Mouse (Mus musculus): ENCODE measurements at regions not wholly inside any gene's neighbourhood (a gene's known extent, or its start where the extent isn't known, plus 50 kb on each side); places are given as distances from the start of the nearest gene placed in this dataset.

DNA sequence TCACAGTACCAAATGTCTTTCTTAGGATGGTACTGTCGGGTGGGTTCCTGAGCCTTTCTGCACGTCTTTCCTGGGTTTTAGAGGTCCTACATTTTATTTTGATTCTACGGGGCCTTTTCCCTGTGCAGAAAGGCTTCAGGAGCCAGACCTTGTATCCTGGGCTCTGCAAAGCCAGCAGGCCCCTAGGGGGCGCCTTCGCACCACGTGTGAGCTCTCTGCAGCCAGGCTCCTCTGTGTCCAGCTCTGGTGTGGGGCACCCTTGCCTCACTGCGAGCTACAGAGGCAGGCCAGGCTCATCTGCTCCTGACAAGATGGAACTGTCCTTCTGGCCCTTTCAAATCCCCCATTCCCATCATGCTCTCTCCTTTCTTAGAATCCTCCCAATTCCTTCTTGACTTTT lies 53.3 kb upstream of the Usp3 start:
- in situ Hi-C loops (cut with MboI, MseI): loop anchor here (5.0 kb wide), 2 partner anchors 51 to 136 kb away; no protein-coding TSS in a partner anchor

DNA sequence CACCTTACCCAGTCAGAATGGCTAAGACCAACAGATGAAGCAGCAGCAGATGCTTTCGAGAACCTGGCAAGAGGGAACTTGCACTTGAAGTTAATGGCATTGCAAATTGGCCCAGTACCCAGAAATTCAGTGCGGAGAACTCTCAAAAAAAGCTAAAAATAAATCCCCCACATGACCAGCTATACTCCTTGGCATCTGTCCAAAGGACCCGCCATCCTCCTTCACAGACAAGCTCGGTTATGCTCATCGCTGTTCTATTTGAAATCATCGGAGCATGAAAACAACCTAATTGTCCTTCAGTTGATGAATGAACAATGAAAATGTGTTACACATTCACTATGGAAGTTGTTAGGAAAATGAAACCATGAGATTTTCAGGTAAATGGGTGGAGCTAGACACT lies 58.4 kb upstream of the Usp3 start:
- in situ Hi-C loops (cut with MboI, MseI): no loop called here

DNA sequence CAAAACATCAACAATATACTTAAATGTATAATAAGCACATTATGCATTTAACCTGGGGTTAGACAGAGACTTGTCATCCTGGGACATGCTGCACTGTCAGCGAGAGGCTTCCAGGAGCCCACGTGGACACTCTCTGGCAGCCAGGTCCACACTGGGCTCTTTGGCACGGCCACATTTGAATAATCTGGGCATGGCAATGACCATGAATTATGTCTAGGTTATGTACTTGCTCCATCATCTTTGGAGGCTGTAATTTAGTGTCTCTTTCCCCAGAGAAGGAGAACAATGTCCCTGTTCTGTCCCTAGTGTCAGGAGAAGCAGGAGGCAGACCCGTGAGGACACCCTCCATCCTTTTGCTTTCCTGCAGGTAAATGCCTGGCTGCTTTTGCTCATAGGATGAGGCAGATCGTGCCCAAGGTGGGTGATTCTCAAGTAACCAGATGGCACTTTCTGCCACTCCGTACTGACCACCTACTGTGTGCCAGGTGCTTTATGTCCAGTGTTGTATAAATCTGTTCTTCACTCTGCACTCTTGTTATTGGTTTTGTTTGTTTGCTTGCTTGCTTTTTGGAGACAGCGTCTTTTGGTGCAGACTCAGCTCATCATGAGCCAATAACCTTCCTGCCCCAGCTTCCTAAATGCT lies 56.2 kb upstream of the Car12 start:
- in situ Hi-C loops (cut with MboI, MseI): no loop called here

DNA sequence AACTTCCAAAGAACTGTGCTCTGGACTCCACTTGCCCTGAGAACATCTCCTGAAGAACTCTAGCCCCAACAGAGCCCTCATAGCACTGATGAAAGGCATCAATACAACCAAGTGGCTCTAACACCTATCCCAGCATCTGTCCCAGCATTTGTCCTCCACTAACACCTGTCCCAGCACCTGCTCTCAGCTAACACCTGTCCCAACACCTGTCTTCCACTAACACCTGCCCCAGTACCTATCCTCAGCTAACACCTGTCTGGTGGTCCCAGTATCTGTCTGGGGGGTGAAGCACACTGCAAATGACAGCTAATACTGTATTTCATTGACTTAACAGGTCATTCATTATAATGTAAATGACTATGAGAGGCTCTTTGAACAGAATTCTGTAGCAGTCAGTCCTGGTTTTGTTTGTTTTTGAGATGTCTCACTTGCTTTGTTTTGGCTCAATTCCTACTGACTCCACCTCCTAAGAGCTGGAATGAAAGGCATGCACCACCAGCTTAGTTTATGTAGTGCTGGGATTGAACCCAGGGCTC lies 54.7 kb upstream of the Car12 start:
- in situ Hi-C loops (cut with MboI, MseI): no loop called here

DNA sequence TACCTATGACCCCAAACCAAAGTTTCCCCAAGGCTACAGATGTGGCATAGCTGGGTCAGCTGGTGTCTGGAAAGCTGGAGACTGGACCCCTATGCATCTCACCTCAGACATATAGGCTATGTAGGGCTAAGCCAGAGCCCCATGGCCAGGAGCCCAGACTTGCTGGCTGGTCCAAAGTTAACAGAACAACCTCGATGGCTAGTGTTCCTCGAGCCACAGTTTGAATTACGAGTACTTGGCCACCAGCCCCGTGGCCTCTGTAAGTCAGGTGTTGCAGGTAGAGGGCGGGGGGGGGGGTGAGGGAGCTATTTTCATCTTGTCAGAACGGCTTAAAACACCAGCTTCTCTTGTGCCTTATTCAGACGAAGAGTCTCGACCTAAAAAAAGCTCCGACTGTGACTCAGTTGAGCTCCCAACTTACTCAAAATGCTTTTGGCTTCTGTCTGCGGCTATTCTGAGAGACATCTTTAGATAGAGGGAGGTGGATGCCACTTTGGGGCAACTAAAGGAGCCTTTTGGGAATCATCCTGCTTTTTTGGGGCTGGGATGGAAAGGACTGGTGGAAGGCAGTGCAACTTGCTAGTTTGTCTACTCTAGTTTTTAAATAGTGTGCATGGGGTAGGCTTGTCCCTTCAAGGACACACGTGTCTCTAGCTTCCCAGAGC lies 53.6 kb upstream of the Car12 start:
- in situ Hi-C loops (cut with MboI, MseI): no loop called here

DNA sequence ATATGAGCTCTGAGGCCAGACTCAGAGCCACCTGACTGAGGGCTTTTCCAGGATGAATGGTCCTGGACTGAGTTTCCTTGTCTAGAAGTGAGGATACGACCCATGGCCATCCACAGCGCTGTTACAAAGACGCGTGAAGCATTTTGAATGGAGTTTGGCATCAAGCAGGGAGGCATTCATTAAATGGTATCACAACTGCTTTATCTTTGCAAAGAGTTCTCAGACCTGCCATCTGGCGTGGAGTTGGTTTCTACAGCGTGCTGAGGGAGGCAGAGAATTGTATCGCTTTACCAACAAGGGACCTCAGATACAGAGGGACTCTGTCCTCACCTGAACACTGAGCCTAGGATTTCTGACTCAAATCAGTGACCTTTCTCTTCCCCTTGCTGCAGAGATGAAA lies 51.9 kb upstream of the Car12 start:
- in situ Hi-C loops (cut with MboI, MseI): no loop called here

DNA sequence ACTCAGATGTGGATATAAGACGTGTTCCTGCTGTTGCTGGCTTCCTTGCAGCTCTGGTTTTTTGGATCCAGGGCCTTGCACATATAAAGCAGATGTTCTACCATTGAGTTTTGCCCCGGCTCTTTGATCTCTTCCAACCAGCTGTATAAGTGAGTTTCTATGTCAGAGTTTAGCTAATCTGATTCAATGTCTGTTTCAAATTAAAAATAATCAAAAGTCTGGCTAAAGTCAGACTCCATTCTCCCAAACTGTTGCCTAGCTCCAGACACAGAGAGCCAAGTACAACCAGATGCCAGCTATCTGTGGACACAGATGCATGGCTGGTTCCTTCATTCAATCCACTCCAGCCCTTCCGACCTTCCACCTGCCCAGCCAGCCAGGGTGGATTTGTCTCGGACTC lies 51.0 kb upstream of the Car12 start:
- in situ Hi-C loops (cut with MboI, MseI): no loop called here

Measured in regulatory T cell (primary cell).